Mouse (Mus musculus) large intestine, adult 2 months (tissue): Measurements from ENCODE around the gene Pfkfb2. TPM values are rescaled to one million over a fixed set of nuclear protein-coding genes. Genes with fewer than 3 reads are reported as not detected.

Experiments used
- DNase-seq: peaks from one replicate; pipeline ENCODE4 v3.0.0-alpha.2; 2012; ENCODE audit warnings: low read depth, low spot score
- WGBS: fragments of 180-500 bp; shearing (Covaris S2); methylation state at CpG from one replicate; pipeline ENCODE4 v1.1.7; 2018; 5-methylcytosine and 5-hydroxymethylcytosine counted together
- polyA plus RNA-seq: library from polyadenylated mRNA; depleted of rRNA; stranded (reverse); fragments of >200 nt; gene quantifications from 2 replicates; pipeline ENCODE4 v1.2.3, GENCODE M21; 2012

Pfkfb2 gene
- polyA plus RNA-seq, 1 experiment, result 6.6 TPM

DNA sequence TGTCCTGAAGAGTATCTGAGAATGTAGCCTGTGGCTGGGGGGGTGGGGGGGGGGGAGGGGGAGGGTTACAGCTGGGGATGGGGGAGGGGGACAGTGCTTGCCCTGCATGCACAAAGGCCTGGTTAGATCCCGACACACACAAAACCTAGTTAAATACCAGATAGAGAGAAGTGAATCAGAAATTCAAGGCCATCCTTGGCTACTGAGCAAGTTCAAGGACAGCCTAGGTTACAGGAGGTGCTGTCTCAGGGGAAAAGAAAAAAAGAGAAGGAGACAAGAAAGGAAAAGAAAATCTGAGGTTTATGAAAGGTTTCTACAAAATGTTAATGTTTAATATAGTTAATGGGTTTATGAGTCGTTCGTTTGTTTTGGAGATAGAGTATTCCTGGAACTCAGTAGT lies 10.6 kb upstream of the Pfkfb2 start:
- WGBS, result 29% methylated on average over 3 of the region's 3 CpGs
- DNase-seq, result no peak

DNA sequence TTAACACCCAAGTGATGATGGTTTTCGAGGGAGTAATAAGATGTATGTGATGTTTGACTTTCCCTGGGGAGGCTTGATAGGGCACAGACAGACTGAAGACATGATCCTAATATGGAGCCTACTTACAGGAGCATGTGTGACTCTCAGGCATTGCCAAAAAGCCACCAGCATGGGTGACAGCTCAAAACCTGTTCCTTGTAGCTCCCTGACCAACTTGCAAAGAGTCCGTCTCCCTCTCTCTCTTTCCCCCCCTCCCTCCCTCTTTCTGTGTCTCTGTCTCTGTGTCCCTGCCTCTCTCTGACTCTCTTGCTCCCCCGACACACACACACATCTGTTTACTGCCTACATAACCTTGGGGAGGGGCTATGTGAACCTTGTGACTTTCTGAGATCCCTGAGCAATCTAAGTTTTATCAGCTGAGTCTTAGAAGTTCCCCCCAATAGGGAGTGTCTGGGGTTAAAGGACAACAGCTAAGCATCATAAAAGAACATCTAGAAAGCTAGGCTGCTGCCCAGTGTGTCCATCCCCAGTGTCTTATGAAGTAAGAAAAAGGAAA lies 9.6 kb upstream of the Pfkfb2 start:
- no peak for DNase-seq
- WGBS, result 58% methylated on average over 3 of the region's 3 CpGs

DNA sequence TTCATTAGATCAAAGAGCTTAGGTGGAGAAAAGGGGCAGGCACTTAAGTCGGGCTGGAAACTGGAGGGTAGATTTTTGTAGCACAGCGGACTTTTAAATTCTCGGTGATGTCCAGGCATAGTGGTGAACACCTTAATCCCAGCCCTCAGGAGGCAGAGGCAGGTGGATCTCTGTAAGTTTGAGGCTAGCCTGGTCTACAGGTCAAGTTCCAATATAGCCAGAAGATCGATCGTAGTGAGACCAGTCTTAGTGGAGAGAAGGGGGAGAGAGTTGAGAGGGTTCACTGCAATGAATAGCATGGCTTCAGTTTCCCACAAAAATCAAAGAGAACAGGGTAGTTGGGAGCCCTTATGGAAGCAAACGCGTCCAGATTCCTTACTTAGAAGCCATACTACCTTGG lies 8.9 kb upstream of the Pfkfb2 start:
- DNase-seq, result no peak
- 84% methylated on average over 7 of the region's 7 CpGs for WGBS

DNA sequence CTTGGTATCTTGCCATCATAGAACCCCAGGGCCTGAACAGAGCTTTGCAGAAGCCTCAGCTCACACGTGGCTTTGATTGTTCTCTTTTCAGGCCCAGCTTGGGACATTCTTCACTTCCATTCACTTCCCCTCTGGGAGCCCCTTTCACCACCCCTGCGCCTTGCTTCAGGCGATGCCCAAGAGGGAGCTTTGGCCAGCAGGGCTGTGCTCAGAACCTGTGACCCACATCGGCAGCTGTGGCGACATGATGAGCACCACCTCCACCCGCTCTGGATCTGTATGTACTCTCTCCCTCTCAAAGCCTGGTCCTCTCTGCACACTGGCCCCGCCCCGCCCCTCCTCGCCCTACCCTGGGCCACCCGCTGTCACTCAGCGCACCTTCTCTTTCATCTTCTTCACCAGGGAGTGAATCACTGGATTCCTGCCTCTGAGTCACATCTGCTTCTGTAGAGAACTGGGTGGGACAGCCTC lies 8.4 kb upstream of the Pfkfb2 start:
- WGBS, result 30% methylated on average over 11 of the region's 11 CpGs
- no peak for DNase-seq

DNA sequence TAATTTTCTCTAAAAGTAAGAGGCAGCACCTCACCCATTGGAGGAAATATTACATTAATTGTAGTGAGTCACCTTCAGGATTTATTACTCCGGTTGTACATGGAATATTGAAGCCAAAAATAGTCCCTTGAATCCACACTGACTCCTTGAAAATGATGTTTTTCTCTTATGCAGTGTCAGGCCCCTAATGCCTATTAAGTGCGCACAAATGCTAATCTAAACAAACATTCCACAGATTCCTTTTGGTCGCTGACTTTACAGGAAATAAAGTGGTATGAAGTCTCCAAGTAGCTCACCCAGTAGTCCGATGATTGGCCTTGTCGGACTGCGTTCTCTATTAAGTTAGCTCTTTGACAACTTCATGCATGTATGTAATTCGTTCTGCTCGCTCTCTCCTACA lies 5.8 kb upstream of the Pfkfb2 start:
- DNase-seq, result no peak
- 52% methylated on average over 8 of the region's 8 CpGs for WGBS

DNA sequence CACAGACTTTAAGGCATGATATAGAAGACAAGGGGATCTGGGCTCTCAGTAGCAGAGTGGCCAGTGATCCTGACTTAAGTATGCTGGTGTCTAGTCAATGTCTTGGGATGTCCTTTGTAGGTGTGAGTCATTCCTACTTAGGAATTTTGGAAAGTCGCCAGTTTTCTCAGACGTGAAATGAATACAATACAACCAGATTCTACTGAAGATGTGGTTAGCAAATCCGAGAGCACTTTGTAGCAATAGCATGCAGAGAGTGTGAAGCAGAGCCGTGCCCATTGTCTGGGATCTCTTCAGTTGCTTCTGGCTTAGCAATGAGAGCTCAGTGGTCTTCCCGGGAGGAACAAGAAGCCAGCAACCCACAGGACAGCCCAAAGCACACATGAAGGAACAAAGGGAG lies 5.4 kb upstream of the Pfkfb2 start:
- DNase-seq, result no peak
- WGBS, result 14% methylated on average over 5 of the region's 5 CpGs

DNA sequence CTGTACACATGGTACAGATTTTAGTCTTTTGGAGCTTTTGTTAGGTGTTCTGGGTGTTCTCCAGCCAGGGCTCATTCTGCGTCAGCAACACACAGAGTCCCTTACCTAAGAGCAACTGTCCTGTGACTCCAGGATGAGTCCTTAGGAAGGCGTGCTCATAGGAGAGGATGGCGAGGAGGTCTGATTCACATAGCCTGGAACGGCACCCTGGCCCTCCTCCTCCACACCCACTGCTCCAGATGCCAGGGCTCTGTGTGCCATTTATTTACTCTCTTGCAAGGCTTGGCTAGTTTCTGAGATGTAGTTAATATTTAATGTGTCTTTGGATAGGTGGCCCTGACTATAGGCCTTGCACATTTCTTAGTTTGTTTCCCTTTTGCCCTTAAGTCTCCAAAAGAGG lies 4.6 kb upstream of the Pfkfb2 start:
- no peak for DNase-seq
- 42% methylated on average over 4 of the region's 4 CpGs for WGBS

DNA sequence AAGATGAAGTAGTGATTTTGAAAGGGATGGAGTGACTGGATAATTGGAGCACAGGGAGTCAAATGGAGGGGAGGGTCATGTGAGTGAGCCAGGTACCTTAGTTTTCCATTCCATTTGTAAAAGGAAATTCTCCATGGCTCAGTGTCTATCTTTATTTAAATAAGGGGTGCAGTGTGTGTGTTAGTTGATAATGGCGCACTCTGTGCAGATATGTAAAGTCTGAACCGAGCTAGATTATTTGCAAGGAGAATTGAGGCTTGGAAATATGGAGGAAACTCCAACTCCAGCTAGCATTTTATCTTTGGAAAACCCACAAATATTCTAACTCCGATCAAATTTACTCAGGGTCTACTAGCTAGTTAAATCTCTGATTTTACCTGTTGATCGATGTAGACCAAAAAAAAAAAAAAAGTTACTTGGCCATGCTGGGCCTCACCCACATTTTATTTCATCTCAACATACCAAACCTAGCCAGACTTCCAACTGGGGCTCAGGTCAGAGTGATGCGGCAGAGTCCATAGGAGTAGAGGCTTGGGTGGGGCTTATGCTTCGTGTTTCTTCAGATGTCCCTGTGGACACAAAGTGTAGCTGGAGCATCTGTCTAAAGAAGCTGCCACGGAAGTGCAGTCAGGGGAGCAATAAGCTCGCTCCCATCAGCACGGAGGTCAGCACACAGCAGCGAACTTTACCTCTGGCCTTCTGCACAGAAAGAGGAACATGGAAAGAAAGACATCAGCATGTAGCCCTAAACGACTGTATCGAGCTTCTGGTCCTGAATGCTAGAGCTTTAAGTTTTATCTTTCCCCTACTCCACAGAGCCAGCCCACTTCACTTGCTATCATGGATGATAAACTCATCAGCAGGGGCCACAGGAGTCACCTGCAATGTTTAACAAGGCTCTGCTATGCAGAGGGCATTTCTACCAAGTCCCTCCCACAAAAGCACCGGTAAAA lies 3.9 kb upstream of the Pfkfb2 start:
- DNase-seq, result no peak
- 33% methylated on average over 13 of the region's 13 CpGs for WGBS

DNA sequence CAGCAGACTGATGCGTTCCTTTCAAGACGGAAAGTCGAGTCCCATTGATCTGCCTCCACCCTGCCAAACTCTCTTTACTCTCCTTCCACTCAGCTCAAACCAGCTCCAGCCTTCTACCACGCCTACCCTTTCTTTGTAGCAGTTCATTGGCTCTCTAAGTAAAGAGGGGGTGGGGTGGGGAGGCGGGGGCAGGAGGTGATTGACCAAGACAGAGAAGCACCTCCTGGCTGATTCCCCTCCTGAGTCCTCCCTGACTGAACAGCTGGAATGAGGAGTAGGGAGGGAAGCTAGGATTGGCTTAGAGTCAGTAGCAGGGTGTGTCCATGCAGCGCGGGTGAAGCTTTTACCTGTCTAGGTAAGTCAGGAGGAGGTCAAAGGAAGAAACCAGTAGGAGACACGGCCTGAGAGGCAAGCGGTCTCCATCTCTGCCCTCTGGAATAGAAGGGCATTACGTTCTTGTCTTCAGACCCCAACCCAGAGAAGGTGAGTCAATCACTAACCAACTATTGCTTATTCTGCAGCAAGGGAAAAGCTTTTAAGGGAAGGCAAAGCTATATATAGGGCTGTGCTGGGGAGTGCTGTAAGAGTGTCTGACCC lies 2.8 kb upstream of the Pfkfb2 start, which contains the start of gene AA986860:
Gene AA986860, plus strand, starts transcription at position 236 of the 597 bp plus-strand sequence.
- DNase-seq, result peak; percentile 84
- WGBS, result 12% methylated on average over 10 of the region's 10 CpGs

DNA sequence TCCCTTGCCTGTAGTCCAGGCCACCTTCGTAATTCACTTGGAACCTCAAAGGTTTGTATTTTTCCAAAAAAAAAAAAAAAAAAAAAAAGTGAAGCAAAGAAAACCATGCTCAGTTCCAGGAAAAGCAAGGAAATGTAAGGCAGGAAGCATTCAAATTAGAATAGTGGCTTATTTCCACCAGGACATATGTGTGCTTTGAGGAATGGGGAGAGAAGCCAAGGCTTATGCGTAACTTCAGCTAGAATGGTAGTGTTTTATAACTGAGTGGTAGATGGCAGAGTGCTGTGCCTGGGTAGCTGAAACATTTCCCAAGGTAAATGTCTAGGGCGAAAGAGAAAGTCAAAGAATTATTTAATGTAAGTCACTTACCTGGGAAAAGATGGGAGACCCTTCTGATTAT lies 345 bp downstream of the Pfkfb2 start:
- no peak for DNase-seq
- 92% methylated on average over 3 of the region's 3 CpGs for WGBS

DNA sequence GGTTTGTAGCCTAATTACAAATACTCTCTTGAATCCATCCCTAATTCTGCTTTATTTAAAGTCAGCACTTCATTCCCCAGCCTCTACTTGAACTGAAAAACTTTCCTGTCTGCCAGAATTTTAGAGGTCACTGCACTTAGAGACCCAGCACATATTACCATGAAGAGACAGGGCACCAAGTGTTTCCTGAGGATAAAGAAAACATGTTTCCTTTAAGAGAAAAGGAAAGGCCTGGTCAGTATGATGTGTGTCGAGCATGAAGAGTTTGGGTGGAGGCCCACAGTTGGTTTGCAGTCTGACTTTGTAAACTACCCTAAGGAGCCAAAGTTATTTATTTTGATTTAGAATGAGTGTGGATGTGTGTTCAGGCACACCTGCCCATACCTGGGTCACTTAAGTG lies 983 bp downstream of the Pfkfb2 start:
- WGBS, result 53% methylated on average over 1 of the region's 1 CpGs
- DNase-seq, result no peak

DNA sequence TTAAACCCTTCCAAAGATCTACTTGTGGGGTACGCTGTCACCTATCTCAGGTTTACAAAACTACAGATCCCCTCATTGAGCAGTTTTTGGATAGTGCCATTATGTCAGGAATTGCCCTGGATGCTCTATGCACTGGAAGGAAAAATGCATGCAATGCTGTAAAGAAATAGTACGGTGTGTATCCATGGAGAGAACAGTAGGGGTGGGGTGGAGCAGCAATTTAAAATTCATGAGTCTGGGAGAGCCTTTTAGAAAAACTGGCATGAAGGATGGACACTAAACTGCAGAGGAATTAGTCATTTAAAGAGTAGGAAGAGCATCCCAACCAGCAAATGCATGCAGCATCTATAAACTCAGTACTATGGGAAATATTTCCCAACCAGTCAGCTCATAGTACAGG lies 2.7 kb downstream of the Pfkfb2 start:
- WGBS, result 84% methylated on average over 2 of the region's 2 CpGs
- no peak for DNase-seq

DNA sequence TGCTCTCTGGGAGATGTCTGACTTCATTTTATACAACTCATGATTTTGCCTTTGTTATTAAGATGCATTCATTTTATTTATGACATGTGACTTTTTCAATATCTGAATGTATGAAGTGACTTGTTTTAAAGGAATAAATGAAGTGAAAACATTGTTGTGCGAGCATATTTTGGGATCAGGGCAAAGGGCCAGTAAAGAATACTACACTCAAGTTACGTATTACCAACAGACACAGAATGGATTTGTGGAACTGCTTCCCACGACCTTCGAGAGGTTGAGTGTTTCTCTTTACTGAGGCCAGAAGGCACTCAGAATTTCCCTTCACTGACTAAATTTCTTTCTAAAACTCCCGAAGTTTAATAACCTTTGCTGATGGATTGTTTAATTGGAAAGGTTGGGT lies 4.8 kb downstream of the Pfkfb2 start:
- DNase-seq, result no peak

DNA sequence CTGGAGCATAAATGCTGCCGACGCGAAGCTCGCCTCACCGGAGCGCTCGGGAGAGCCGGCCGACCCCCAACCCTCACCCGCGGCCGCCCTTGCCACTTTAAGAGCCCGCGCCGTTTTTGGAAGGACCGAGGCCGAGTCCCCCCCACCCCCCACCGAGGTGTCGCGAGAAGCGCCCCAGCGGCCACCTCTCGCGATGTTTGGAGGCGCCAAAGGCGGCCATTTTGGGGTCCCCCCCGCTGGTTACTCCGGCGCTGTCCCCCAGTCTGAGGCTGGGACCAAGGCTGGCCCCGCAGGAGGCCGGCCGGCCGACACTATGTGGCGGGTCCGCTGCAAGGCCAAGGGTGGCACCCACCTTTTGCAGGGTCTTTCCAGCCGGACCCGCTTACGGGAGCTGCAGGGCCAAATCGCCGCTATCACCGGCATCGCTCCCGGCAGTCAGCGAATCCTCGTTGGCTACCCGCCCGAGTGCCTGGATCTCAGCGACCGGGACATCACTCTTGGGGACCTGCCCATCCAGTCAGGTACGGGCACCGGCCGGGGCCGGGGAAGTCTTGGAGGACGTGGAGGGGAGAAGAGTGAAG lies 11.7 kb downstream of the Pfkfb2 start, which contains the start of gene Yod1:
Gene Yod1, plus strand, starts transcription at position 37 of the 581 bp plus-strand sequence.
- WGBS, result under 1% methylated on average over 54 of the region's 54 CpGs
- no peak for DNase-seq

More for the DNA sequence above, 4.8 kb downstream of the Pfkfb2 start:
- WGBS, result 83% methylated on average over 5 of the region's 5 CpGs

DNA sequence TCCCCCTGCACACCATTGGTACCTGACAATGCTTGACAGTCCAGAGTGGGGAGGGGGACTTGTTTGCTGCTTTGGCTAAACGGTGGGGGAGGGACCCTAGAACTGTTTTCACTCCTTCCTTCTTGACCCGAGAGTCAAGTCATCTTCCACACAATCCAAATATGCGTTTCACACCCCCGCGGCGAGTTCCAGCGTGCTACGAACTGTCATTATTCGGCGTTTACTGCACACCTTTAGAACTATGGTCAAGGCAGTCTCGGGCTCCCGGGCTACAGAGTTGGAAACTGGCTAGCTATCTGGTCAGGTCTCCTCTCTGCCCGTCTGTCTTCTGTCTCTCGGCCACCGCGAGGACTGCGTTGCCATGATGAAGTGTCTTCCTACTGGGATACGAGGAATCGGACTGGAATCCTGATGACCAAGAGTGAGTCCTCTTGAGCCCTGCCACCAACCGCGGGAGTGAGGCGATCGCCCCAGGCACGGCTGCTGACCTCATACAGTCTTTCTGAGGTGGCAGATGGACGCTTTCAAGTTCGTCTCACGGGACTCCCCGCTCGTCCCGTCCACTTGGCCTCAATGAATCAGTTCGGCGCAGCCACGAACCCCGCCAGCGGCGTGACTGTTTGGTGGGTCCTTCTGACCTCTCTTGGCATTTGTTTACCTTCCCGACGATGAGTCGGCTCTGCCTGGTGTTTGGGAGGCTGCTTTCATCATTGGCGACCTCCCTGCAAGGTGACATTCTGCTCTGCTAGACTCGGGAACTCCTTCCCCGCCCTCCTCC lies 12.4 kb downstream of the Pfkfb2 start:
- no peak for DNase-seq
- under 1% methylated on average over 42 of the region's 42 CpGs for WGBS

DNA sequence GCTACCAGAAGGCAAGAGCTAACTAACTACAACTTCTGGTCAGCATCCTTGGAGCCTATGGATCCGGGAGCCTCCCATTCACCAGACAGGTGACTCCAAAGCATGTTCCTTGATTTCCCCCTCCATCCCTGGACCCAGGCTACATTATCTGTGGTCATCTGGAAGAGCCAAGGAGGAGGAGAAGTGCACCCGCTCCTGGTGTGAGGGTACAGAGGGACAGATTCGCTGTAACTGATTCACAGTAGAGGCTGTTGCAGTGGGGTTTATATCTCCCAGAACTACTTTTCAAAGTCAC lies 12.9 kb downstream of the Pfkfb2 start:
- DNase-seq, result no peak
- 0% methylated on average over 3 of the region's 3 CpGs for WGBS

DNA sequence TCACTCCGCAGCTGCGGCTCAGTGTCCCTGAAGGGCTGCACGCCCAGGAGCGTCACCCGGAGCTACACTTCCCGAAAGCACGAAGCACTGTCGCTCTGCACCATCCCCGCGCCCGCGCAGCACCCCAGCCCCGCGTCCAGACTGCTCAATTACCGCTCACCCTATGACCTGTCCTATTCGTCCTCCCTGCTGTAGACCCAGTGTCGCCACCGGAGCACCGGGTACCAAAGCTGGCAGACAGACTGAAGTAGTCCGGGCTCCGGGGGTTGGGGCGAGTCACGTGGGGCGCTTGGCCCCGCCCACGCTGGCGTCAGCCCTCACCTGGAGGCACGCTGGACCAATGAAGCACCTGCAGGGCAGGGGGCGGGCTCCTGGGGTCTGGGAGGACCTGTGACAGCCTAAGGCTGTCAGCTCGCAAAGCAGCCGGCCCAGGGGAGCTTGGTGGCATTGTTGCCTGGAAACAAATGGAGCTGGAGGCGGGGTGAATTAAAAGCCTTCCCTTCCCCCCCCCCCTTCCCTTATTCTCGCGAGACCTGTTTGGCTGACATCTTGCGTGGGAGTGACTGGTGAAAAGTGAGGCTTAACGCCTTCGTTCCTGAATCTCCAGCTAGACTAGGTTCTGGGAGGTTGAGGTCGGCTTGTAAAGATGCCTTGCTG lies 13.4 kb downstream of the Pfkfb2 start, which contains the start of gene Gm29427:
Gene Gm29427, minus strand, starts transcription at position 239 of the 657 bp plus-strand sequence.
- peak; percentile 91 for DNase-seq
- under 1% methylated on average over 38 of the region's 38 CpGs for WGBS

DNA sequence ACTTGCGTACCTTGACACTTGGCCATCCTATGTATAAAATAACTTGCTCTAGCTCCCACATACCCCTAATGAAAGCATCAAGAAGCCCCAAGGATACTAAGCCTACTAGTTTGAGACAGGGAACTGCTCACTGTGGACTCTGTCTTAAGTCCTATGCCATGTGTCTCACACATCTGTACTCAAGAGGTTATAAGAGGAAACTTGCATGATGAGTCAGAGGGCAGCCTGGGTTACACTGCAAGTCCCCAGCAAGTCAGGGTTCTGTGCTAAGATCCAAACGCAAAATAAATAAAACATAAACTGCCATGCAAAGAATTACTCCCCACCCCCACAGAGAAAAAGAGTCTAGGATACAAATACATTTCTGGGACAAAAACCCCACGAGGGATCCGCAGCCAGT lies 15.0 kb downstream of the Pfkfb2 start:
- WGBS, result 63% methylated on average over 4 of the region's 4 CpGs

More for the DNA sequence above, 15.0 kb downstream of the Pfkfb2 start:
- DNase-seq, result no peak
